Mouse (Mus musculus): ENCODE results near the gene Ckmt2. TPM values are rescaled to one million over a fixed set of nuclear protein-coding genes. Genes with fewer than 3 reads are reported as not detected.
A peak's percentile ranks its signal among the peaks of the same experiment; 100 is the strongest.

The Ckmt2 gene
- polyA plus RNA-seq (2015; fragmentation: Nextera tagmentation; extraction: Ambion mirVana): 0.14 and 0.79 TPM in 2 replicates

DNA sequence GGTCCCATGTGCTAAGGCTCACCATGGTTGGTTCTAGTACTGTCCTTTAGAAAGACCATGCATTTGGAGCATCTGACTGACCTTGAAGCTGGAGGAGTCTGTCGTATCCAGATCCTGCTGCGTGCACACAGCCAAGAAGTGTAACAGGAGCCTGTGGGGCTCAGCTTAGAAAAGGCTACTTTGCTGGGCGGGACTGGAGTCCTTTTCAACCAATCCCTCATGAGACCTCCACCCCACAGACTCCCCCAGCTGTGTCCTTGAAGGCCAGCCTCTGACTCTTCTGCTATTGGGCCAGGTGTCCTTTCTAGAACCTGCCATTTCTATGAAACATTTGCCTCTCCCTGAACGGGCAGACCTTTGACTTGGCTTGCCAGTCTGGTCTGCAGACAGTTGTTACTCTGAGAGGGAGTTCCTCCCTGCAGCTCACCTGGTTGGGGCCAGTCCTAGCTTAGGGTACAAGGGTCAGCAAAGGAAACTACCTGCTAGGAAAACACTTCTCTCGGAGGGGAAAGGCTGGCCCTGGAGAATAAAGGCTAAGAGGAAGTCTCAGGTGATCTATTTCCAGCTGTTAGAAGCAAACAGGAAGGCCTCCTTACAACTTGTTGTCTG is at the start of gene Ckmt2:
TSS of gene Ckmt2 (minus strand) at position 145 of the 609 bp plus-strand sequence.
- WGBS: 80% methylated on average over 5 of the region's 5 CpGs

DNA sequence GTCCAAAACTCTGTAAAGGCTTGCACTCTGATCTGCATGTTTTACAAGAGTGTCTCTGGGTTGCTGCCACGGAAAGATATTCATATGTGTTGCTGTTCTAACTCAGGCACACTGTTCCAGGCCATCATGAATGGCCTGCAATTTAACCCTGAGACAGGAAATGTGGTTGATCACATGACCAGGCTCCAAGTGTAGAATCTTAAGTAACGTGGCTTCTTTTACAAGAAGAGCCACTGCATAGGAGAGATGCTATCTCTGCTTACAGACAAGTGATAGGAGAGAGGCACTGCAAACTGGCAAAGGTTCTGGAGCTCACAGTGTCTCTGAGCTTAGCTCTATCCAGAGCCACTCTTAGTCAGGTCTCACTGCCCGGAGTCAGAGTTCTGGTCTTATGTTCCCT is 44.3 kb upstream of the Ckmt2 start:
- no peak for ATAC-seq
- WGBS: 77% methylated on average over 3 of the region's 3 CpGs
- H3K9me3 ChIP-seq (ENCODE audit: control insufficient read depth, low read length): no peaks in the 10 kb centered on the region
- no peaks in the 10 kb centered on the region for H3K27me3 ChIP-seq (replicated peaks; ENCODE audit: control insufficient read depth, insufficient read depth, low read length)
- no peak overlapping the region for H3K4me3 ChIP-seq (ENCODE audit: low read length)
- no peak overlapping the region for H3K4me2 ChIP-seq (ENCODE audit: low read length)
- H3K27ac ChIP-seq (ENCODE audit: low read depth, low read length): no peak overlapping the region
- no peaks in the 10 kb centered on the region for H3K4me1 ChIP-seq (ENCODE audit: control insufficient read depth, insufficient read depth, low read depth, low read length)
- H3K9ac ChIP-seq (ENCODE audit: low read depth, low read length): no peak overlapping the region
- H3K36me3 ChIP-seq (ENCODE audit: control insufficient read depth, insufficient read depth, low read length): no peaks in the 10 kb centered on the region

More for the DNA sequence above, at the start of gene Ckmt2:
- Histone ChIP-seq H3K9me3 (ENCODE audit: control insufficient read depth, low read length) (no peaks in the 10 kb centered on the region), H3K4me2 (ENCODE audit: low read length) (no peak within 1 kb of the TSS), H3K27me3 (replicated peaks; ENCODE audit: control insufficient read depth, insufficient read depth, low read length) (no peaks in the 10 kb centered on the region), H3K27ac (ENCODE audit: low read depth, low read length) (no peak within 1 kb of the TSS), H3K9ac (ENCODE audit: low read depth, low read length) (no peak within 1 kb of the TSS), H3K36me3 (ENCODE audit: control insufficient read depth, insufficient read depth, low read length) (no peaks in the 10 kb centered on the region), H3K4me1 (ENCODE audit: control insufficient read depth, insufficient read depth, low read depth, low read length) (no peaks in the 10 kb centered on the region), H3K4me3 (ENCODE audit: low read length) (no peak within 1 kb of the TSS)
- ATAC-seq: no peak

DNA sequence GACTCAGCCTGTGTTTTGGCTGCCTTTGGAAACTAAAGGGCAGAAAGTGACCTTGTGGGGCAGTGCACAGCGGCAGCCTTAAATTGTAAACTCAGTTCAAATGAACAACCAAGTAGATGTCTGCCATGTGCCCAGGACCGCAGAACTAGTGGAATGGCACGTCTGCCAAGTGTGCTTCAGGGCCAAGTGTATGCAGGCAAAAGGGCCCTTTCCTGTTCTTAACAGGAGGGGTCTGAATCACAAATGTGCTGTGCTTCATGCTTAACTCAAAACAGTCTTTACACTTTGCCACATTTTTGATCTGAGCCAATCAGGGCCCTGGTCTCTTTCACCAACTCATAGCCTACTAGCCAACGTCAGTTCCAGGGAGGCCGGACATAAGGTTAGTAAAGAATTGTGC is 42.1 kb upstream of the Ckmt2 start:
- Histone ChIP-seq H3K4me3 (ENCODE audit: low read length) (no peak overlapping the region), H3K9me3 (ENCODE audit: control insufficient read depth, low read length) (no peaks in the 10 kb centered on the region), H3K27ac (ENCODE audit: low read depth, low read length) (no peak overlapping the region), H3K36me3 (ENCODE audit: control insufficient read depth, insufficient read depth, low read length) (no peaks in the 10 kb centered on the region), H3K4me1 (ENCODE audit: control insufficient read depth, insufficient read depth, low read depth, low read length) (peaks cover 4% of the 10 kb centered on the region; the same call in 1 of the 2 replicates), H3K27me3 (replicated peaks; ENCODE audit: control insufficient read depth, insufficient read depth, low read length) (no peaks in the 10 kb centered on the region), H3K4me2 (ENCODE audit: low read length) (no peak overlapping the region), H3K9ac (ENCODE audit: low read depth, low read length) (no peak overlapping the region)
- 81% methylated on average over 5 of the region's 5 CpGs for WGBS
- ATAC-seq: no peak

DNA sequence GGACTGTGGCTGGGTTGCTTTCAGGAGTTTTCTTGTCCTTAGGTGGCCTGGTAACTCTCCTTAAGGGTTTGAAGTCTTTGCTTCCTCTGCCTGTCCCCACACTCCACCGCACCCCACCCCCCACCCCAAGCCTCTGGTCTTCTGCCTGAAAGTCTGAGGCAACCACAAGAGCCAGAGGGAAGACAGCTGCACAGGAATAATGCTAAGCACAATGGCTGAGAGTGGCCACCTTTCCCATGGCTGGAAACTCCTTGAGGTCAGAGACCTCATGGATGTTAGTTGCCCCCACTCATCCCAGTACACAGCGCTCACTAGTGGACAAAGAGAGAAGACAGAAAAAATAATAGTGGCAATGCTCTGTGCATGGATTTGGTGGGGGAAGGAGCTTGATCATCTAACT is 41.1 kb upstream of the Ckmt2 start:
- Histone ChIP-seq H3K27me3 (replicated peaks; ENCODE audit: control insufficient read depth, insufficient read depth, low read length) (no peaks in the 10 kb centered on the region), H3K9ac (ENCODE audit: low read depth, low read length) (no peak overlapping the region), H3K27ac (ENCODE audit: low read depth, low read length) (no peak overlapping the region), H3K36me3 (ENCODE audit: control insufficient read depth, insufficient read depth, low read length) (no peaks in the 10 kb centered on the region), H3K4me2 (ENCODE audit: low read length) (no peak overlapping the region), H3K4me1 (ENCODE audit: control insufficient read depth, insufficient read depth, low read depth, low read length) (peaks cover 4% of the 10 kb centered on the region; the same call in 1 of the 2 replicates), H3K9me3 (ENCODE audit: control insufficient read depth, low read length) (no peaks in the 10 kb centered on the region), H3K4me3 (ENCODE audit: low read length) (no peak overlapping the region)
- WGBS: 94% methylated on average over 2 of the region's 2 CpGs
- no peak for ATAC-seq

GRCm38 (mm10) chr13:91916308-91916707 is 39.6 kb upstream of the Ckmt2 start:
- Histone ChIP-seq H3K4me1 (ENCODE audit: control insufficient read depth, insufficient read depth, low read depth, low read length) (peaks cover 4% of the 10 kb centered on the region; the same call in 1 of the 2 replicates), H3K36me3 (ENCODE audit: control insufficient read depth, insufficient read depth, low read length) (no peaks in the 10 kb centered on the region), H3K9ac (ENCODE audit: low read depth, low read length) (no peak overlapping the region), H3K4me3 (ENCODE audit: low read length) (no peak overlapping the region), H3K27ac (ENCODE audit: low read depth, low read length) (no peak overlapping the region), H3K9me3 (ENCODE audit: control insufficient read depth, low read length) (no peaks in the 10 kb centered on the region), H3K4me2 (ENCODE audit: low read length) (peak overlapping the region; percentile 30), H3K27me3 (replicated peaks; ENCODE audit: control insufficient read depth, insufficient read depth, low read length) (no peaks in the 10 kb centered on the region)
- ATAC-seq: peak; percentile 53; the same call in 1 of the 2 replicates
- 89% methylated on average over 5 of the region's 5 CpGs for WGBS

GRCm38 (mm10) chr13:91915582-91916239 is 39.0 kb upstream of the Ckmt2 start:
- H3K27me3 ChIP-seq (replicated peaks; ENCODE audit: control insufficient read depth, insufficient read depth, low read length): no peaks in the 10 kb centered on the region
- peak; percentile 85 for ATAC-seq
- H3K36me3 ChIP-seq (ENCODE audit: control insufficient read depth, insufficient read depth, low read length): no peaks in the 10 kb centered on the region
- H3K4me3 ChIP-seq (ENCODE audit: low read length): no peak overlapping the region
- no peaks in the 10 kb centered on the region for H3K9me3 ChIP-seq (ENCODE audit: control insufficient read depth, low read length)
- H3K27ac ChIP-seq (ENCODE audit: low read depth, low read length): no peak overlapping the region
- 35% methylated on average over 6 of the region's 6 CpGs for WGBS
- peaks cover 4% of the 10 kb centered on the region; the same call in 1 of the 2 replicates for H3K4me1 ChIP-seq (ENCODE audit: control insufficient read depth, insufficient read depth, low read depth, low read length)
- H3K9ac ChIP-seq (ENCODE audit: low read depth, low read length): no peak overlapping the region
- H3K4me2 ChIP-seq (ENCODE audit: low read length): peak overlapping the region; percentile 30

DNA sequence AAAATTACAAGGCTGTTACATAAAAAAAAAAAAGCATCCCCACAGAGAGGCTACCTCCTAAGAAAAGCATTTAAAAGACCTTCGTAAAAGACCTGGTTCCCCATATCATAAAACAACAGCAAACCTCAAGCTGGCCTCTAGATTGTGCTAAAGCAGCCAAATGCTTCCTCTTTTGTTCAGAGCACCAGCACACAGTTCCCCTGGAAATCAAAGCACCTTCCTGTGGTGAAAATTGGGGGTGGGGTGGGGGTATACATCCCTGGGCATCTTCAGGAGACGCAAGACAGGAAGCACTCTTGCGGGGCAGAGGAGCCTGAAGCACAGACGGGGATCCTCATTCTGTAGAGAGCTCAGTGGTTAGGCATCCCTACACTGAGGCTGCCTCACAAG is 38.5 kb upstream of the Ckmt2 start:
- Histone ChIP-seq H3K9me3 (ENCODE audit: control insufficient read depth, low read length) (no peaks in the 10 kb centered on the region), H3K4me1 (ENCODE audit: control insufficient read depth, insufficient read depth, low read depth, low read length) (peaks cover 4% of the 10 kb centered on the region; the same call in 1 of the 2 replicates), H3K27ac (ENCODE audit: low read depth, low read length) (no peak overlapping the region), H3K4me3 (ENCODE audit: low read length) (no peak overlapping the region), H3K4me2 (ENCODE audit: low read length) (peak overlapping the region; percentile 30), H3K27me3 (replicated peaks; ENCODE audit: control insufficient read depth, insufficient read depth, low read length) (no peaks in the 10 kb centered on the region), H3K36me3 (ENCODE audit: control insufficient read depth, insufficient read depth, low read length) (no peaks in the 10 kb centered on the region), H3K9ac (ENCODE audit: low read depth, low read length) (no peak overlapping the region)
- WGBS: 32% methylated on average over 4 of the region's 4 CpGs
- ATAC-seq: peak; percentile 44

DNA sequence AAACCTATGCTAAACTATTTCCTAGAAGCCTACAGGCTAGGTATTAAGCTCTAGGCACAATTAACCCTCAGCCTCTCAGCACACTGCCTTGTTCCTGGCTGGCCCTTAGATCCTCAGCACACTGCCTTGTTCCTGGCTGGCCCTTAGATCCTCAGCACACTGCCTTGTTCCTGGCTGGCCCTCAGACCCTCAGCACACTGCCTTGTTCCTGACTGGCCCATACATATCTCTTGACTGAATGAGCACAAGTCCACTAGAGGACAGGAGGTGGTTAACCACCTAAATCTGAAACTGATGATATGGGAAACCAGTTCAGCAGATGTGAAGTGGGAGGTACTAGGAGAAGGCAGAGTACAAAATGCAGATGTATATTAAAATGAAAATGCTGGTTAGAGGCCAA is 35.0 kb upstream of the Ckmt2 start:
- H3K36me3 ChIP-seq (ENCODE audit: control insufficient read depth, insufficient read depth, low read length): no peaks in the 10 kb centered on the region
- no peak overlapping the region for H3K9ac ChIP-seq (ENCODE audit: low read depth, low read length)
- ATAC-seq: no peak
- no peak overlapping the region for H3K4me3 ChIP-seq (ENCODE audit: low read length)
- H3K4me1 ChIP-seq (ENCODE audit: control insufficient read depth, insufficient read depth, low read depth, low read length): peaks cover 4% of the 10 kb centered on the region; the same call in 1 of the 2 replicates
- no peak overlapping the region for H3K4me2 ChIP-seq (ENCODE audit: low read length)
- no peaks in the 10 kb centered on the region for H3K27me3 ChIP-seq (replicated peaks; ENCODE audit: control insufficient read depth, insufficient read depth, low read length)
- no peaks in the 10 kb centered on the region for H3K9me3 ChIP-seq (ENCODE audit: control insufficient read depth, low read length)
- H3K27ac ChIP-seq (ENCODE audit: low read depth, low read length): no peak overlapping the region

DNA sequence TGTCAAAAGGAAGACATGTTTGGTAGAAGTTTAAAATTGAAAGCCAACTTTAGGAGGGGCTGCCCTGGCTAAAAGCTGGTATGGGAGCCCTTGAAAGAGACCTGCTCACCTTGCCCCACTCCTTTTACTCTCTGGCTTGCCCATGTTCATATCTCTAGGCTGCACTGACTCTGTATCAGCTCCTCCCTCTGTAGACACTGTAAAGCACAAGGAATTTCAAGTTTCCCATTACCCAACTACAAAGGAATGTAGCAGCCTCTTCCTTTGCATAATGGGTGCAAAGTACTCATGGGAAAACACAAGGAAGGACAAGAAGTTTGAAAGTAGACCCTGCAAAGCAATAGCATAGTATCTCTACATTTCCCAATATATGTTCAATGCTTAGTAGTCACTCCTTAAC is 34.5 kb upstream of the Ckmt2 start:
- ATAC-seq: no peak
- H3K4me1 ChIP-seq (ENCODE audit: control insufficient read depth, insufficient read depth, low read depth, low read length): peaks cover 4% of the 10 kb centered on the region; the same call in 1 of the 2 replicates
- no peak overlapping the region for H3K4me2 ChIP-seq (ENCODE audit: low read length)
- H3K9ac ChIP-seq (ENCODE audit: low read depth, low read length): no peak overlapping the region
- H3K4me3 ChIP-seq (ENCODE audit: low read length): no peak overlapping the region
- H3K27ac ChIP-seq (ENCODE audit: low read depth, low read length): no peak overlapping the region
- H3K27me3 ChIP-seq (replicated peaks; ENCODE audit: control insufficient read depth, insufficient read depth, low read length): no peaks in the 10 kb centered on the region
- no peaks in the 10 kb centered on the region for H3K9me3 ChIP-seq (ENCODE audit: control insufficient read depth, low read length)
- H3K36me3 ChIP-seq (ENCODE audit: control insufficient read depth, insufficient read depth, low read length): no peaks in the 10 kb centered on the region

All from hindbrain, embryonic 16.5 days (tissue).